Mouse (Mus musculus): Measurements from ENCODE around the gene Inhbe. TPM values are rescaled to one million over a fixed set of nuclear protein-coding genes. Genes with fewer than 3 reads are reported as not detected.

Gene Inhbe
- polyA plus RNA-seq (2011; ENCODE audit: insufficient read depth, insufficient read length, low replicate concordance, missing spikeins), result 0.27 TPM in 1 of 2 replicates, not detected in the other

- H3K4me1 ChIP-seq (ENCODE audit: control insufficient read depth, insufficient read depth, low read length), result no peaks in the 10 kb centered on the region
- no peak within 1 kb of the TSS for H3K4me3 ChIP-seq (replicated peaks; ENCODE audit: control insufficient read depth, low read depth, low read length)
- H3K27ac ChIP-seq (ENCODE audit: control insufficient read depth, insufficient read depth, low read depth, low read length, poor library complexity), result no peak within 1 kb of the TSS
- TF ChIP-seq CTCF (IDR thresholded peaks at IDR 0.05; ENCODE audit: control insufficient read depth, insufficient read depth, low read length), result no peak
- no peak for TF ChIP-seq POLR2A (IDR thresholded peaks at IDR 0.05; ENCODE audit: borderline replicate concordance, control insufficient read depth, low read depth, low read length)
- 27% methylated on average over 18 of the region's 18 CpGs for WGBS
These were observed at the start of gene Inhbe for GRCm38 (mm10) chr10:127353909-127354895. Gene Inhbe, minus strand, starts transcription at chr10:127354411.

DNA sequence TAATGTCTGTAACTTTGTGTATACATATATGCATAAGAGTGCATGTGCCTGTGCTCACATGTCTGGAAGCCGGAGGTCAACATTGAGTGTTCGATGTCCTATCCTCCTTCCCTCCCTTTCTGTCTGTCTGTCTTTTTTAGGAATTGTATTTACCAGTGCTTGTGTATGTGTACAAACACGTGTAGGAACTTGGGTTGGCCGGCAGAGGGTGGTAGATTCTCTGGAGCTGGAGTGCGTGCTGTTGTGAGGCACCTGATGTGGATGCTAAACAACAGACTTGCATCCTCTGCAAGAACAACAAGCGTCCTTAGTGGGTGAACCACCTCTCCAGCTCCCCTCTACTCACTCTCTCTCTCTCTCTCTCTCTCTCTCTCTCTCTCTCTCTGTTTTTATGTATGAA is 37.6 kb upstream of the Inhbe start:
- no peak overlapping the region for H3K27ac ChIP-seq (ENCODE audit: control insufficient read depth, insufficient read depth, low read depth, low read length, poor library complexity)

GRCm38 (mm10) chr10:127381743-127382134 is 27.5 kb upstream of the Inhbe start:
- Histone ChIP-seq H3K4me3 (replicated peaks; ENCODE audit: control insufficient read depth, low read depth, low read length) (peak overlapping the region; percentile 5), H3K27ac (ENCODE audit: control insufficient read depth, insufficient read depth, low read depth, low read length, poor library complexity) (no peak overlapping the region), H3K4me1 (ENCODE audit: control insufficient read depth, insufficient read depth, low read length) (peaks cover 2% of the 10 kb centered on the region)
- TF ChIP-seq CTCF (IDR thresholded peaks at IDR 0.05; ENCODE audit: control insufficient read depth, insufficient read depth, low read length) (no peak), POLR2A (IDR thresholded peaks at IDR 0.05; ENCODE audit: borderline replicate concordance, control insufficient read depth, low read depth, low read length) (no peak)
- WGBS, result 75% methylated on average over 2 of the region's 2 CpGs

More for the DNA sequence above, 37.6 kb upstream of the Inhbe start:
- WGBS, result 87% methylated on average over 6 of the region's 6 CpGs
- TF ChIP-seq POLR2A (IDR thresholded peaks at IDR 0.05; ENCODE audit: borderline replicate concordance, control insufficient read depth, low read depth, low read length) (no peak), CTCF (IDR thresholded peaks at IDR 0.05; ENCODE audit: control insufficient read depth, insufficient read depth, low read length) (no peak)
- no peak overlapping the region for H3K4me3 ChIP-seq (replicated peaks; ENCODE audit: control insufficient read depth, low read depth, low read length)
- no peaks in the 10 kb centered on the region for H3K4me1 ChIP-seq (ENCODE audit: control insufficient read depth, insufficient read depth, low read length)

DNA sequence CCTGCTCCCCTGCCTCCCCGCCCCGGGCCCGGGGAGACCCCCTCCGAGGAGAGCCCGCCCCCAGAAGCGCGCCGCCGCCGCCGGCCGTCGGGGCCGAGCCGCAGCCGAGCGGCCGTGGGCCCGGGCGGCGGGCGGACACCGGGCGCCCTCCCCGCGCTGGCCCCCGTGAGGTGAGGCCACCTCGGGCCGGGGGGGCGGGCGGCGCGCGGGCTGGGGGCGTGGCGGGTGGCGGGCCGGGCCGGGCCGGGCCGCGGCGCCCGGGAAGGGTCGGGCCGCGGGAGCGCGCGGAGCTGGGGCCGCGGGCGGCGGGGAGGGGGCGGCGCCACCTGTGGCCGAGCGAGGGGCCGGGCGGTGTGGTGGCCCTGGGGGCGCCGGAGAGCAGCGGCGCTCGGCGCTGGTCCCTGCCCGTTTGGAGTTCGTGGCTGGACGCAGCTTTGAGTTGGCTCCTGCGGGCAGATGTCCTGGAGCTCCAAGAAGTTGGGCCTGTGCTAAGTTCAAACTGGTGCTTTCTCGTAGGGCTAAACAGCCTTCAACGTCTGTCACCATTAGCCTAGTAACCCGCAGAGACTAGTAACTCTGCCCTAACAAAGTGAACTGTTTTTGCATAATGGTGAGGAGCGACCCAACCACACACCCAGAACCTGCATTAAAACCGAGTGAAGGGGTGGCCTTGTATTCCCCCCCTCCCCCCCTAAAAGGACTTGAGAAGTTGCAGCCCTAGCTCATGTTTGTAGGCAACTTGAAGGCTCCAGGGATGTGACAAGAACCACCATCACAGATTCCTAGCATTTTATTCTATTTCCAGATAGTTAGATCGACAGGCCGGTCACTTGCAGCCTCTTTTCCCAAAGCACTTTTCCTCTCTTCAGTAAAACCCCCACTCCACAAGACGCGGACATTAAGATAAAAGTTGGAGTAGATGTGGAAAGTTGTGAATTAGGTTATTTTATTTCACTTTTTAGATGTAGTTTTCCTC is 26.8 kb upstream of the Inhbe start:
- Histone ChIP-seq H3K4me1 (ENCODE audit: control insufficient read depth, insufficient read depth, low read length) (peaks cover 2% of the 10 kb centered on the region), H3K4me3 (replicated peaks; ENCODE audit: control insufficient read depth, low read depth, low read length) (peak overlapping the region; percentile 91), H3K27ac (ENCODE audit: control insufficient read depth, insufficient read depth, low read depth, low read length, poor library complexity) (peak overlapping the region; percentile 81)
- TF ChIP-seq POLR2A (IDR thresholded peaks at IDR 0.05; ENCODE audit: borderline replicate concordance, control insufficient read depth, low read depth, low read length), result no peak
- TF ChIP-seq CTCF (IDR thresholded peaks at IDR 0.05; ENCODE audit: control insufficient read depth, insufficient read depth, low read length), result no peak
- 10% methylated on average over 71 of the region's 79 CpGs for WGBS

DNA sequence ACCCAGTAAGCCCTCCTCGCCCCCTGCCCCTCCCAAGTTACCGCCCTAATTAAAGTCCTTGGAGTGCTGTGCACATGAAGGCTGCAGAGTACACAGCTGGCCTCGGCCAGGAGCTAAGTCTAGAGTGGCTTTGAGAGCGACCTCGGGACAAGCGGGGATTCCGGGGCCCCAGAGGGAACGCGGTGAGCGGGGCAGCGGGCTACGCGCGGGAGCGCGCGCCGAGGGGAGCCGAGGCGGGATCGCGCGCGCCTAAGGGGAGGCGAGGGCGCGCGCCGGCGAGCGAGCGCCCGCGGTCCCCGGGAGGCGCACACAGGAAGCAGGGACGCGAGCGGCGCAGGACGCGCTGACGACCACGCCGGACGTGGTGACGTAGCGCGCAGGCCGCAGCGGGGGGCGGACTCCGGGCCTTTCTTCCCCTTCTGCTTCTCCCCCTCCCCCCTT is 26.1 kb upstream of the Inhbe start, which contains the start of gene R3hdm2:
R3hdm2 (plus strand) TSS at position 77 of the 441 bp plus-strand sequence.
- peaks cover 2% of the 10 kb centered on the region for H3K4me1 ChIP-seq (ENCODE audit: control insufficient read depth, insufficient read depth, low read length)
- TF ChIP-seq CTCF (IDR thresholded peaks at IDR 0.05; ENCODE audit: control insufficient read depth, insufficient read depth, low read length), result no peak
- TF ChIP-seq POLR2A (IDR thresholded peaks at IDR 0.05; ENCODE audit: borderline replicate concordance, control insufficient read depth, low read depth, low read length), result peak; percentile 48; the same call in 1 of the 2 replicates
- whole genome bisulfite sequencing, result under 1% methylated on average over 53 of the region's 53 CpGs
- peak within 1 kb of the TSS; percentile 91 for H3K4me3 ChIP-seq (replicated peaks; ENCODE audit: control insufficient read depth, low read depth, low read length)
- peak within 1 kb of the TSS; percentile 81 for H3K27ac ChIP-seq (ENCODE audit: control insufficient read depth, insufficient read depth, low read depth, low read length, poor library complexity)

DNA sequence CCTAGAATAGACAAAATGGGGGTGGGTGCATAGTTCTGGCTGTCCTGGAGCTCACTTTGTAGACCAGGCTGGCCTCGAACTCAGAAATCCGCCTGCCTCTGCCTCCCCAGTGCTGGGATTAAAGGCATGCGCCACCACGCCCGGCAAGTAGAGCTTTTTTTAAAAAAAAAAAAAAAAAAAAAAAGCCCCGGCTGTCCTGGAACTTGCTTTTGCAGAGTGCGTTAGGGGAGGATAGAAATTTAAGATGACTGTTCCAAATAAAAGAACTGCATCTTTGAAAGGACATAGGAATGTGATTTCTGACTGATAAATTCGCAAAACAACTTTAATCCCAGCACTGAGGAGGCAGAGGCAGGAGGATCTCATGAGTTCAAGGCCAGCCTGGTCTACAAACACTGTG is 25.4 kb upstream of the Inhbe start:
- H3K27ac ChIP-seq (ENCODE audit: control insufficient read depth, insufficient read depth, low read depth, low read length, poor library complexity), result no peak overlapping the region
- TF ChIP-seq POLR2A (IDR thresholded peaks at IDR 0.05; ENCODE audit: borderline replicate concordance, control insufficient read depth, low read depth, low read length) (no peak), CTCF (IDR thresholded peaks at IDR 0.05; ENCODE audit: control insufficient read depth, insufficient read depth, low read length) (no peak)
- WGBS, result 72% methylated on average over 8 of the region's 8 CpGs

GRCm38 (mm10) chr10:127377700-127378099 is 23.5 kb upstream of the Inhbe start:
- TF ChIP-seq POLR2A (IDR thresholded peaks at IDR 0.05; ENCODE audit: borderline replicate concordance, control insufficient read depth, low read depth, low read length), result no peak
- TF ChIP-seq CTCF (IDR thresholded peaks at IDR 0.05; ENCODE audit: control insufficient read depth, insufficient read depth, low read length), result no peak
- Histone ChIP-seq H3K27ac (ENCODE audit: control insufficient read depth, insufficient read depth, low read depth, low read length, poor library complexity) (no peak overlapping the region), H3K4me3 (replicated peaks; ENCODE audit: control insufficient read depth, low read depth, low read length) (no peak overlapping the region), H3K4me1 (ENCODE audit: control insufficient read depth, insufficient read depth, low read length) (peaks cover 2% of the 10 kb centered on the region)
- 71% methylated on average over 3 of the region's 3 CpGs for WGBS

More for the DNA sequence above, 25.4 kb upstream of the Inhbe start:
- Histone ChIP-seq H3K4me1 (ENCODE audit: control insufficient read depth, insufficient read depth, low read length) (peaks cover 2% of the 10 kb centered on the region), H3K4me3 (replicated peaks; ENCODE audit: control insufficient read depth, low read depth, low read length) (peak overlapping the region; percentile 90)
